Mouse (Mus musculus): ENCODE data around the gene 6430550D23Rik. TPM values are rescaled to one million over a fixed set of nuclear protein-coding genes. Genes with fewer than 3 reads are reported as not detected.
A peak's percentile ranks its signal among the peaks of the same experiment; 100 is the strongest.

The 6430550D23Rik gene
- total and polyA plus RNA-seq, 2 experiments from 2014 or later, result 0.04 to 0.10 TPM

GRCm38 (mm10) chr2:155991151-155991550, 16.6 kb downstream of the 6430550D23Rik start:
- TF ChIP-seq EP300 (IDR thresholded peaks at IDR 0.05; ENCODE audit: low read depth), result no peak
- TF ChIP-seq CTCF (IDR thresholded peaks at IDR 0.05; ENCODE audit: low read depth), result no peak
- no peaks in the 10 kb centered on the region for H3K27me3 ChIP-seq (ENCODE audit: control insufficient read depth, insufficient read depth, low read length)
- H3K27ac ChIP-seq (ENCODE audit: low read depth), result no peak overlapping the region
- no peaks in the 10 kb centered on the region for H3K9me3 ChIP-seq (replicated peaks; ENCODE audit: control insufficient read depth, low read length)
- ATAC-seq (ENCODE audit: insufficient read depth, low read depth), result no peak
- H3K9ac ChIP-seq (replicated peaks; ENCODE audit: low read depth, low read length), result no peak overlapping the region
- no peak overlapping the region for H3K4me3 ChIP-seq (ENCODE audit: low read depth, low read length)
- H3K4me1 ChIP-seq (ENCODE audit: control insufficient read depth, insufficient read depth), result peaks cover 12% of the 10 kb centered on the region
- WGBS, result 79% methylated on average over 10 of the region's 10 CpGs
- H3K36me3 ChIP-seq (replicated peaks; ENCODE audit: control insufficient read depth, insufficient read depth, low read length), result peaks cover 87% of the 10 kb centered on the region
- DNase-seq (ENCODE audit: low spot score), result no peak
- H3K4me2 ChIP-seq (ENCODE audit: low read depth, low read length), result no peak overlapping the region

- ATAC-seq (ENCODE audit: insufficient read depth, low read depth) (no peak), DNase-seq (ENCODE audit: low spot score) (no peak)
- no peak overlapping the region for H3K27ac ChIP-seq (ENCODE audit: low read depth)
- H3K9ac ChIP-seq (replicated peaks; ENCODE audit: low read depth, low read length), result no peak overlapping the region
- no peaks in the 10 kb centered on the region for H3K27me3 ChIP-seq (ENCODE audit: control insufficient read depth, insufficient read depth, low read length)
- peaks cover 12% of the 10 kb centered on the region for H3K4me1 ChIP-seq (ENCODE audit: control insufficient read depth, insufficient read depth)
- TF ChIP-seq CTCF (IDR thresholded peaks at IDR 0.05; ENCODE audit: low read depth) (no peak), EP300 (IDR thresholded peaks at IDR 0.05; ENCODE audit: low read depth) (no peak)
- no peak overlapping the region for H3K4me3 ChIP-seq (ENCODE audit: low read depth, low read length)
- H3K36me3 ChIP-seq (replicated peaks; ENCODE audit: control insufficient read depth, insufficient read depth, low read length), result peaks cover 87% of the 10 kb centered on the region
- WGBS, result 37% methylated on average over 4 of the region's 4 CpGs
- no peak overlapping the region for H3K4me2 ChIP-seq (ENCODE audit: low read depth, low read length)
- H3K9me3 ChIP-seq (replicated peaks; ENCODE audit: control insufficient read depth, low read length), result no peaks in the 10 kb centered on the region
Observed at GRCm38 (mm10) chr2:155989085-155989484, 18.7 kb downstream of the 6430550D23Rik start.

GRCm38 (mm10) chr2:155987131-155987530, 20.6 kb downstream of the 6430550D23Rik start:
- Histone ChIP-seq H3K4me2 (ENCODE audit: low read depth, low read length) (no peak overlapping the region), H3K4me1 (ENCODE audit: control insufficient read depth, insufficient read depth) (peaks cover 12% of the 10 kb centered on the region), H3K4me3 (ENCODE audit: low read depth, low read length) (no peak overlapping the region), H3K9ac (replicated peaks; ENCODE audit: low read depth, low read length) (no peak overlapping the region), H3K9me3 (replicated peaks; ENCODE audit: control insufficient read depth, low read length) (no peaks in the 10 kb centered on the region), H3K27me3 (ENCODE audit: control insufficient read depth, insufficient read depth, low read length) (no peaks in the 10 kb centered on the region), H3K27ac (ENCODE audit: low read depth) (0 out of 2 replicates have a peak overlapping the region, but pooled peaks have one; percentile 7), H3K36me3 (replicated peaks; ENCODE audit: control insufficient read depth, insufficient read depth, low read length) (peaks cover 93% of the 10 kb centered on the region)
- no peak for TF ChIP-seq EP300 (IDR thresholded peaks at IDR 0.05; ENCODE audit: low read depth)
- TF ChIP-seq CTCF (IDR thresholded peaks at IDR 0.05; ENCODE audit: low read depth), result no peak
- ATAC-seq (ENCODE audit: insufficient read depth, low read depth), result no peak
- 94% methylated on average over 6 of the region's 6 CpGs for WGBS
- no peak for DNase-seq (ENCODE audit: low spot score)

- Histone ChIP-seq H3K27ac (ENCODE audit: low read depth) (peak overlapping the region; percentile 57; the same call in 1 of the 2 replicates), H3K27me3 (ENCODE audit: control insufficient read depth, insufficient read depth, low read length) (no peaks in the 10 kb centered on the region), H3K9me3 (replicated peaks; ENCODE audit: control insufficient read depth, low read length) (no peaks in the 10 kb centered on the region), H3K4me1 (ENCODE audit: control insufficient read depth, insufficient read depth) (no peaks in the 10 kb centered on the region), H3K4me2 (ENCODE audit: low read depth, low read length) (no peak overlapping the region), H3K9ac (replicated peaks; ENCODE audit: low read depth, low read length) (no peak overlapping the region), H3K4me3 (ENCODE audit: low read depth, low read length) (no peak overlapping the region), H3K36me3 (replicated peaks; ENCODE audit: control insufficient read depth, insufficient read depth, low read length) (peaks cover 93% of the 10 kb centered on the region)
- TF ChIP-seq CTCF (IDR thresholded peaks at IDR 0.05; ENCODE audit: low read depth) (no peak), EP300 (IDR thresholded peaks at IDR 0.05; ENCODE audit: low read depth) (no peak)
- no peak for ATAC-seq (ENCODE audit: insufficient read depth, low read depth)
- WGBS, result 91% methylated on average over 7 of the region's 7 CpGs
- no peak for DNase-seq (ENCODE audit: low spot score)
Observed at GRCm38 (mm10) chr2:155985776-155986175, 22.0 kb downstream of the 6430550D23Rik start.

GRCm38 (mm10) chr2:155979328-155979991, 28.3 kb downstream of the 6430550D23Rik start:
- Histone ChIP-seq H3K9me3 (replicated peaks; ENCODE audit: control insufficient read depth, low read length) (no peaks in the 10 kb centered on the region), H3K27ac (ENCODE audit: low read depth) (peak overlapping the region; percentile 52), H3K4me1 (ENCODE audit: control insufficient read depth, insufficient read depth) (no peaks in the 10 kb centered on the region), H3K4me3 (ENCODE audit: low read depth, low read length) (no peak overlapping the region), H3K27me3 (ENCODE audit: control insufficient read depth, insufficient read depth, low read length) (no peaks in the 10 kb centered on the region), H3K36me3 (replicated peaks; ENCODE audit: control insufficient read depth, insufficient read depth, low read length) (peaks cover 80% of the 10 kb centered on the region), H3K4me2 (ENCODE audit: low read depth, low read length) (peak overlapping the region; percentile 6; the same call in 1 of the 2 replicates), H3K9ac (replicated peaks; ENCODE audit: low read depth, low read length) (no peak overlapping the region)
- peak; percentile 74 for ATAC-seq (ENCODE audit: insufficient read depth, low read depth)
- 60% methylated on average over 5 of the region's 5 CpGs for WGBS
- TF ChIP-seq CTCF (IDR thresholded peaks at IDR 0.05; ENCODE audit: low read depth) (no peak), EP300 (IDR thresholded peaks at IDR 0.05; ENCODE audit: low read depth) (no peak)
- peak; percentile 25 for DNase-seq (ENCODE audit: low spot score)
